Mouse (Mus musculus): ENCODE results near the gene Pold4.

- TF ChIP-seq CTCF (IDR thresholded peaks at IDR 0.05; ENCODE audit: extremely low read depth, insufficient read depth, low read length) = no peak
- TF ChIP-seq POLR2A (IDR thresholded peaks at IDR 0.05; ENCODE audit: extremely low read depth, insufficient read depth, low read length) = no peak
Measured at GRCm38 (mm10) chr19:4193129-4193528, 38.6 kb upstream of the Pold4 start.

All from cortical plate, adult 2 months (tissue).